Mouse (Mus musculus): Measurements from ENCODE around the gene Rasgef1b. TPM values are rescaled to one million over a fixed set of nuclear protein-coding genes. Genes with fewer than 3 reads are reported as not detected.

Rasgef1b gene
- total and polyA plus RNA-seq, 3 experiments = 0.17 to 0.26 (median 0.21) TPM

DNA sequence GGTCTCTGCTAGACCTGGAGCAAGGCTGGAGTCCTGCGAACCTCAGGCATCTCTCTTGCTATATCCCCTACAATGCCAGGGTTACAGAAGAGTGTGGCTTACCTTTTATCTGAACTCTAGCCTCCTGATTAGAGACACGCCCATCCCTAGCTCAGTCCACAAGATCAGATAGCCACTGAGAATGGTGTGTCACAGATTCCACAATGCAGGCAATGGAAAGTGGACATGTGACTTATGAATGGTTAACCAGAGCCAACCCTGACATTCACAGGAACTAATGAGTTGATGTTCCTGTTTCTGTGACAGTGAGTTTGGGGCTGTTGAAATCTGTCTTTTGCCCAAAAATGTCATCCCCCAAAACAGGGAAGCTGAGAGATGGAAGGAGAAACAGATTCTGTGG, 401.8 kb downstream of the Rasgef1b start:
- peak; percentile 40 for DNase-seq (ENCODE audit: extremely low read depth)
- in situ Hi-C loops (cut with MboI; ENCODE audit: low pct_ligation_motif_present, low pct_unique_long_range_greater_than_20kb, low sequenced_read_pairs) = no loop called here

GRCm38 (mm10) chr5:99325301-99325700, 403.6 kb downstream of the Rasgef1b start:
- H3K27me3 ChIP-seq (replicated peaks) = no peaks in the 10 kb centered on the region
- no peak overlapping the region for H3K27ac ChIP-seq (ENCODE audit: insufficient read depth, low read depth)
- no peaks in the 10 kb centered on the region for H3K4me1 ChIP-seq (ENCODE audit: control insufficient read depth in 1 of 2, insufficient read depth in 2 of 2)
- dilution Hi-C loops (cut with MboI; ENCODE audit: extremely low pct_ligation_motif_present, extremely low pct_unique_long_range_greater_than_20kb, low sequenced_read_pairs) = no loop called here
- no peaks in the 10 kb centered on the region for H3K9me3 ChIP-seq (replicated peaks; ENCODE audit: low read length)
- no peak for DNase-seq (ENCODE audit: extremely low read depth)
- H3K4me3 ChIP-seq (replicated peaks in 1 of 3; ENCODE audit: low read depth in 2 of 3, low read length in 2 of 3, poor library complexity in 1 of 3) = no peak overlapping the region
- no peaks in the 10 kb centered on the region for H3K79me2 ChIP-seq (replicated peaks; ENCODE audit: control insufficient read depth, extremely low read depth, insufficient read depth, poor library complexity, severe bottlenecking)
- H3K36me3 ChIP-seq (replicated peaks in 1 of 2; ENCODE audit: control insufficient read depth in 1 of 2, insufficient read depth in 1 of 2, low read length in 1 of 2) = no peaks in the 10 kb centered on the region
- H3K9ac ChIP-seq (ENCODE audit: insufficient read depth, low read depth) = no peak overlapping the region
- in situ Hi-C loops (cut with MboI; ENCODE audit: low pct_ligation_motif_present, low pct_unique_long_range_greater_than_20kb, low sequenced_read_pairs) = no loop called here
- H3K4me2 ChIP-seq (ENCODE audit: insufficient read depth, low read depth, poor library complexity, severe bottlenecking) = no peak overlapping the region
- TF ChIP-seq NRF1 (IDR thresholded peaks at IDR 0.05; ENCODE audit: low read depth, low read length) = no peak
- TF ChIP-seq MAX (IDR thresholded peaks at IDR 0.05; ENCODE audit: low read length) = no peak

More for the DNA sequence above, 401.8 kb downstream of the Rasgef1b start:
- no peaks in the 10 kb centered on the region for H3K9me3 ChIP-seq (replicated peaks; ENCODE audit: low read length)
- dilution Hi-C loops (cut with MboI; ENCODE audit: extremely low pct_ligation_motif_present, extremely low pct_unique_long_range_greater_than_20kb, low sequenced_read_pairs) = no loop called here
- no peak overlapping the region for H3K27ac ChIP-seq (ENCODE audit: insufficient read depth, low read depth)
- H3K9ac ChIP-seq (ENCODE audit: insufficient read depth, low read depth) = no peak overlapping the region
- TF ChIP-seq EP300 (IDR thresholded peaks at IDR 0.05; ENCODE audit: low read length) = 0 out of 2 replicates have a peak, but pooled peaks have one; percentile 16
- TF ChIP-seq E2F4 (IDR thresholded peaks at IDR 0.05; ENCODE audit: insufficient replicate concordance, low read depth, low read length) = no peak
- H3K4me3 ChIP-seq (replicated peaks in 1 of 3; ENCODE audit: low read depth in 2 of 3, low read length in 2 of 3, poor library complexity in 1 of 3) = no peak overlapping the region
- H3K36me3 ChIP-seq (replicated peaks in 1 of 2; ENCODE audit: control insufficient read depth in 1 of 2, insufficient read depth in 1 of 2, low read length in 1 of 2) = no peaks in the 10 kb centered on the region
- H3K79me2 ChIP-seq (replicated peaks; ENCODE audit: control insufficient read depth, extremely low read depth, insufficient read depth, poor library complexity, severe bottlenecking) = no peaks in the 10 kb centered on the region
- H3K27me3 ChIP-seq (replicated peaks) = no peaks in the 10 kb centered on the region
- H3K4me2 ChIP-seq (ENCODE audit: insufficient read depth, low read depth, poor library complexity, severe bottlenecking) = no peak overlapping the region
- 0 out of 4 replicates have a peak, but pooled peaks cover 0 to 1% of the 10 kb centered on the region in 2 experiments for H3K4me1 ChIP-seq (ENCODE audit: control insufficient read depth in 1 of 2, insufficient read depth in 2 of 2)

DNA sequence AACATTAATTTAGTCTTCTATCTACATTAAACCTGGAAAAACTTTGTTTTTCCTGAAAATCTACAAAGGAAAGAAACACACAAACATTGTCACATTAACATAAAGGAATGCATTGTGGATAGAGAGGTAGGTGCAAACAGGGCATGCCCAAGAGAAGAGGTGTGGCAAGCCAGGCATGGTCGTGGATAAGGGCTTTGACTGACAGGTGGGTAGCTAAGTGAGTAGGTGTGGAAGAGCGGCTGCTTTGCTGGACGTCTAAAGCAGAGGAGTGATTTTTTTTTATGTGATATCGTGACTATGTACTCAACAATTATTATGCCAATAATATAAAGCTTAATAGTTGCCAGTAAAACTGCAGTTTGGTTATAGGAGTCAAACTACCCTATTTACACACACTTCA, 408.1 kb downstream of the Rasgef1b start:
- Histone ChIP-seq H3K36me3 (replicated peaks in 1 of 2; ENCODE audit: control insufficient read depth in 1 of 2, insufficient read depth in 1 of 2, low read length in 1 of 2) (no peaks in the 10 kb centered on the region), H3K4me3 (replicated peaks in 1 of 3; ENCODE audit: low read depth in 2 of 3, low read length in 2 of 3, poor library complexity in 1 of 3) (no peak overlapping the region), H3K27ac (ENCODE audit: insufficient read depth, low read depth) (no peak overlapping the region), H3K9me3 (replicated peaks; ENCODE audit: low read length) (no peaks in the 10 kb centered on the region), H3K27me3 (replicated peaks) (no peaks in the 10 kb centered on the region), H3K4me1 (ENCODE audit: control insufficient read depth in 1 of 2, insufficient read depth in 2 of 2) (no peaks in the 10 kb centered on the region), H3K79me2 (replicated peaks; ENCODE audit: control insufficient read depth, extremely low read depth, insufficient read depth, poor library complexity, severe bottlenecking) (no peaks in the 10 kb centered on the region), H3K9ac (ENCODE audit: insufficient read depth, low read depth) (no peak overlapping the region), H3K4me2 (ENCODE audit: insufficient read depth, low read depth, poor library complexity, severe bottlenecking) (no peak overlapping the region)
- in situ Hi-C loops (cut with MboI; ENCODE audit: low pct_ligation_motif_present, low pct_unique_long_range_greater_than_20kb, low sequenced_read_pairs) (no loop called here), dilution Hi-C loops (cut with MboI; ENCODE audit: extremely low pct_ligation_motif_present, extremely low pct_unique_long_range_greater_than_20kb, low sequenced_read_pairs) (no loop called here)
- TF ChIP-seq CHD2 (IDR thresholded peaks at IDR 0.05; ENCODE audit: low read length) (no peak), POLR2A (IDR thresholded peaks at IDR 0.05; ENCODE audit: low read depth, low read length) (no peak), ETS1 (conservative IDR thresholded peaks at IDR 0.05; ENCODE audit: low read depth, low read length) (no peak), TCF12 (IDR thresholded peaks at IDR 0.05; ENCODE audit: low read depth, low read length) (no peak), SIN3A (IDR thresholded peaks at IDR 0.05; ENCODE audit: low read length) (no peak), ZMIZ1 (IDR thresholded peaks at IDR 0.05; ENCODE audit: low read depth, low read length) (no peak), KAT2A (IDR thresholded peaks at IDR 0.05; ENCODE audit: insufficient replicate concordance, low read length) (no peak), UBTF (IDR thresholded peaks at IDR 0.05; ENCODE audit: low read depth, low read length) (no peak), CTCF (conservative IDR thresholded peaks at IDR 0.05 in 1 of 2, IDR thresholded peaks at IDR 0.05 in 1 of 2; ENCODE audit: low read depth in 2 of 2, low read length in 2 of 2) (no peak), HCFC1 (IDR thresholded peaks at IDR 0.05; ENCODE audit: low read depth, low read length) (no peak), JUND (conservative IDR thresholded peaks at IDR 0.05; ENCODE audit: low read depth, low read length) (no peak), MAX (IDR thresholded peaks at IDR 0.05; ENCODE audit: low read length) (no peak), GABPA (IDR thresholded peaks at IDR 0.05; ENCODE audit: insufficient replicate concordance, low read depth, low read length) (no peak), ZC3H11A (IDR thresholded peaks at IDR 0.05; ENCODE audit: low read depth, low read length) (no peak), RAD21 (IDR thresholded peaks at IDR 0.05; ENCODE audit: low read depth, low read length) (no peak), SMC3 (IDR thresholded peaks at IDR 0.05; ENCODE audit: low read depth, low read length) (no peak)
- no peak for DNase-seq (ENCODE audit: extremely low read depth)
